Mouse (Mus musculus) ES-Bruce4 (cell line): ENCODE measurements around the gene Bcr. TPM values are rescaled to one million over a fixed set of nuclear protein-coding genes. Genes with fewer than 3 reads are reported as not detected.

Experiments
- H3K27ac ChIP-seq: 2 replicates; pipeline ENCODE4 v1.5.1; 2012; ENCODE audit warnings: low read length, inconsistent platforms; ENCODE audit not compliant: insufficient read depth
- H3K27me3 ChIP-seq: 2 replicates; pipeline ENCODE4 v1.6.1; 2012; ENCODE audit warnings: mild to moderate bottlenecking, low read length, inconsistent platforms; ENCODE audit not compliant: control insufficient read depth, poor library complexity, insufficient read depth, severe bottlenecking
- H3K36me3 ChIP-seq: 2 replicates; pipeline ENCODE4 v1.6.1; 2012; ENCODE audit warnings: inconsistent platforms, mild to moderate bottlenecking, low read length, moderate library complexity; ENCODE audit not compliant: control insufficient read depth, poor library complexity, insufficient read depth, severe bottlenecking
- H3K4me1 ChIP-seq: one replicate; pipeline ENCODE4 v1.8.1; 2011; ENCODE audit warnings: low read length; ENCODE audit not compliant: control insufficient read depth, insufficient read depth
- H3K4me3 ChIP-seq: 2 replicates; pipeline ENCODE4 v1.5.1; 2011; ENCODE audit warnings: low read depth, mild to moderate bottlenecking, low read length
- H3K9ac ChIP-seq: 2 replicates; pipeline ENCODE4 v1.6.1; 2012; ENCODE audit warnings: low read depth, mild to moderate bottlenecking, inconsistent platforms; ENCODE audit not compliant: poor library complexity, severe bottlenecking
- H3K9me3 ChIP-seq: replicated peaks from 2 replicates; pipeline ENCODE4 v1.6.1; 2012; ENCODE audit warnings: mild to moderate bottlenecking, low read length, inconsistent platforms; ENCODE audit not compliant: control insufficient read depth, poor library complexity, insufficient read depth, severe bottlenecking
- CTCF ChIP-seq: IDR thresholded peaks from one replicate; pipeline ENCODE4 v1.8.1; 2011; ENCODE audit warnings: low read depth, low read length
- EP300 ChIP-seq: IDR thresholded peaks from 2 replicates; pipeline ENCODE4 v1.6.1; 2011; ENCODE audit warnings: low read depth, low read length; ENCODE audit not compliant: insufficient read depth
- POLR2A ChIP-seq: IDR thresholded peaks from one replicate; pipeline ENCODE4 v1.8.1; 2011; ENCODE audit warnings: low read length; ENCODE audit not compliant: insufficient read depth
- polyA plus RNA-seq: library from polyadenylated mRNA; stranded (reverse); fragments of >200 nt; gene quantifications from 2 replicates; pipeline ENCODE4 v1.2.4, GENCODE M21; 2011; ENCODE audit warnings: low read depth; ENCODE audit not compliant: missing spikeins, insufficient read depth, insufficient read length

The Bcr gene
- polyA plus RNA-seq, 1 experiment, result 22.9 TPM

- Histone ChIP-seq H3K4me1 (peaks cover 4% of the 10 kb centered on the region), H3K36me3 (no peaks in the 10 kb centered on the region), H3K27ac (no peak overlapping the region), H3K27me3 (no peaks in the 10 kb centered on the region), H3K9me3 (no peaks in the 10 kb centered on the region), H3K9ac (no peak overlapping the region), H3K4me3 (no peak overlapping the region)
- TF ChIP-seq EP300 (no peak), POLR2A (no peak), CTCF (no peak)
Observed at GRCm38 (mm10) chr10:75112405-75112804, 52.0 kb downstream of the Bcr start.

DNA sequence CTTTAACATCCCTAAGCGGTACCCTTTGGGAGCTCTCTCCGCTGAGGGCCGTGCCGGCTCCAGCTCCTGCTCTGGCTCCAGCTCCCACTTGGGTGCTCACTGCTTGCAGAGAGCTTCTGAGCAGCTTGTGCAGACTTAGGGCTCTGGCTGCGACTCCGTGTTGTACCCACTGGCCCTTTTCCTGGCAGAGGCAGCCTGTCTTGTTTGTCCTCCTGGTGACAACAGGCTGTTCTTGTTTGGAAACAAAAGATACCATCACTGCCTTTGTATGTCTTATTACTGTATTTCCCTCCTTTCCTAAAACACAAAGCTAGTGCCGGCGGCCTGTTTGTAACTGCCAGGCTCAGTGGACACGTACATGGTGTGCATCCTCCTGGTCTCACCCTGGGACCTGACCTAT is 53.2 kb downstream of the Bcr start:
- H3K9me3 ChIP-seq, result no peaks in the 10 kb centered on the region
- no peak overlapping the region for H3K9ac ChIP-seq
- TF ChIP-seq CTCF (no peak), EP300 (no peak), POLR2A (no peak)
- no peak overlapping the region for H3K4me3 ChIP-seq
- H3K27ac ChIP-seq, result no peak overlapping the region
- no peaks in the 10 kb centered on the region for H3K36me3 ChIP-seq
- peaks cover 5% of the 10 kb centered on the region for H3K4me1 ChIP-seq
- H3K27me3 ChIP-seq, result no peaks in the 10 kb centered on the region

DNA sequence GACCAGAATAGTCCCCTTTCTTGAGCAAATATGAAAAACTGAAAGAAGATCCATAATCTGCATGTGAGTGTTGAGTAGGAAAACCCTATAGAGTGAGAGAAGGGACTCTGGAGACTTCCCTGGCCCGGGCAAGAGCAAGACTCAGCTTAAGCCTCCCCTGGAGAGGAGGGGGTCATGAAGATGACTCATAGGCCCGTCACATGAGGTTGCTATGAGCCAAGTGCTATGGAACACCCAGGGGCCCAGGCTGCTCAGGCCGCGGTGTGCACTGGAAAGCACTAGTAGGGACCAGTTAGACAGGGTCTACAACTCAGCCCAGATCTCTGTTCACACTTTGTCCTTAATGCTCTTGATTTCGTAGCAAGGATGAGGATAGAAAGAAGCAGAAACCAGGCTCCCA is 54.8 kb downstream of the Bcr start:
- Histone ChIP-seq H3K27ac (no peak overlapping the region), H3K9me3 (no peaks in the 10 kb centered on the region), H3K36me3 (no peaks in the 10 kb centered on the region), H3K4me3 (no peak overlapping the region), H3K9ac (no peak overlapping the region), H3K27me3 (no peaks in the 10 kb centered on the region), H3K4me1 (peaks cover 8% of the 10 kb centered on the region)
- TF ChIP-seq EP300, result no peak
- no peak for TF ChIP-seq POLR2A
- TF ChIP-seq CTCF, result no peak

DNA sequence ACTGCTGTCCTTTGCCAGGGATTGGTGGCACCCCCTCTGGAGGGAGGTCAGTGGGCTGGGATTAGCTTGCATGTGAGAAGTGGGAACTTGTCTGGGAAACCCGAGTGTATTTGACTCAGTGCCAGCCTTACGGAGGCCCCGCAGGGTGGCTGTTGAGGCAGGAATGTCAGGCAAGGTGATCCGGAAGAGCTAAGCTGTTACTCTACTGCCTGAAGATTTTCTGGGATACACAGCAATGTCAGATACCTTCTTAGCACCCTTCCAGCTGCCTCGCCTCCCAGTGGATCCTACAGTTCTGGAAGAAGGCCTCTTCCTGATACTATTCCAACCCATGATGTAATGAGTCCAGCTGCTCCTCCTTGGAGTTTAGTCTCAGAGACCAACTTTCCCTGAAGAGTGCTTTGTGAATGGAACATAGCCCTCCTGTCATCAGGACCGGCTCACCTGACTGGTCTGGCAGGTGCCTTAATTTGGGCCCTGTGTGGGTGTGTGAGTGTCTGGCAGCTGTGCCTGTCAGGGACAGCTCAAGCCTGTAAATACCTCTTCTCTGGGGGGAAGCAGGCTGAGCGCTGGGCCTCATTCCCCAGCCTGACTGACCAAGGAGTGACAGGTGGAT is 56.6 kb downstream of the Bcr start:
- Histone ChIP-seq H3K27ac (no peak overlapping the region), H3K9ac (no peak overlapping the region), H3K4me1 (peaks cover 8% of the 10 kb centered on the region), H3K9me3 (no peaks in the 10 kb centered on the region), H3K27me3 (no peaks in the 10 kb centered on the region), H3K36me3 (no peaks in the 10 kb centered on the region), H3K4me3 (no peak overlapping the region)
- no peak for TF ChIP-seq EP300
- TF ChIP-seq CTCF, result no peak
- TF ChIP-seq POLR2A, result no peak

DNA sequence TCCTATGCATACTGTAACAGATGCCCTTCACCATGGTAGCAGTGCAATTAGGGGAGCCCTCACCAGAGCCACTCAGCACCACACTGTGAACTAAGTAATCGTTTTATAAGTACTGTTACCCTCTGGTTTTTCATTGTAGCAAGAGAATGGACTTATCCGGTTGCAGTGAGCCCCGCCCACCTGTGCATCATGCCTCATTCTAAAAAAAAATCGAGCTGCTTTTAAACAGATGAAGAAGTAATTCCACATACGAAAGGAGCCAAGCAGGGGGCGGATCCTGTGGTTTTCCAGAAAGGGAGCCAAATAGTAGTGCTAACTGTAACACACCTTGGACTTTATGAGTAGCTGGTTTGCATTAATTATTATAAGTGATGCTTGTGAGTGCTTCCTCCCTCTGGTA is 58.1 kb downstream of the Bcr start:
- no peaks in the 10 kb centered on the region for H3K9me3 ChIP-seq
- TF ChIP-seq EP300, result no peak
- no peak for TF ChIP-seq CTCF
- no peak for TF ChIP-seq POLR2A
- H3K4me3 ChIP-seq, result no peak overlapping the region
- H3K27me3 ChIP-seq, result no peaks in the 10 kb centered on the region
- peaks cover 8% of the 10 kb centered on the region for H3K4me1 ChIP-seq
- H3K9ac ChIP-seq, result no peak overlapping the region
- H3K36me3 ChIP-seq, result no peaks in the 10 kb centered on the region
- H3K27ac ChIP-seq, result no peak overlapping the region

DNA sequence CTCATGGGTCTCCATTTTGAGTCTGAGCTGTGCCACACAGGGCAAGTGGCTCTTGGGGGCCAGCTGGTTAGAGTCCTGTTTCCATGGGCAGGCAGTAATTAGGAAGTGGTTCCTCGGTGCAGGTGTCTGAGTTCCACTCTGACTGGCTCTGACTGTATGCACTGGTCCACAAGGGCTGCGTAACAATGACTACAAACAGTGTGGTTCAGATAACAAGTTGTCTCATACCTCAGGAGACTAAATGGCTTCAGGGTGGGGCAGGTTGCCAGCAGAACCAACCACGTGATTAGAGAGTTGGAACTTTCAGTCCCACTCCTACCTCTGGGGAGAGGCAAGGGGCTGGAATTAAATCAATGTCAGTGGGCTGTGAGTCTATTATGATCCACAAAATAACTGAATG is 59.0 kb downstream of the Bcr start:
- peaks cover 8% of the 10 kb centered on the region for H3K4me1 ChIP-seq
- no peak overlapping the region for H3K27ac ChIP-seq
- H3K9ac ChIP-seq, result no peak overlapping the region
- TF ChIP-seq EP300, result no peak
- no peak for TF ChIP-seq CTCF
- TF ChIP-seq POLR2A, result no peak
- H3K4me3 ChIP-seq, result no peak overlapping the region
- no peaks in the 10 kb centered on the region for H3K9me3 ChIP-seq
- no peaks in the 10 kb centered on the region for H3K27me3 ChIP-seq
- no peaks in the 10 kb centered on the region for H3K36me3 ChIP-seq
